Mouse (Mus musculus): Measurements from ENCODE around the gene Cpne2.

Cpne2 gene

DNA sequence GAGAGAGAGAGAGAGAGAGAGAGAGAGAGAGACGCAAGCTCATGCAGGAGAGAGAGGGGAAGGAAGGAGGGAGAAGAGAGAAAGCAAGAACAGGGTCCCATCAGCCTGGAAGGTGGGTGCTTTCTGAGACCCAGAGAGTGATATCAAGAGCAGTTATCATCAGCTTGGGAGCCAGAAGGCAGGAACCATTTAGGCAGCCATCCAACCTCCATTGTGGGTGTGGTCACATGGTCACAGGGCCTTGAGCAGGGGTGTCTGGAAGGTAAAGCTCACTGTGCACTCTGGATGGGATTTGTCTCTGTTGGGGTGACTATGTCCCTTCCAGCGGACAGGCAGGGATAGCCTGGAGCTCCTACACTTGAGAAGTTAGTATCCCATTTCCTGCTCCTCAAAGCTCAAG is 7.2 kb downstream of the Cpne2 start:
- no peak for DNase-seq

- DNase-seq: no peak
These were observed 8.4 kb downstream of the Cpne2 start for GRCm38 (mm10) chr8:94540889-94541795.

- no peak for DNase-seq
These were observed 11.2 kb downstream of the Cpne2 start for GRCm38 (mm10) chr8:94543981-94544380.

GRCm38 (mm10) chr8:94549041-94549440 is 16.3 kb downstream of the Cpne2 start:
- no peak for DNase-seq

GRCm38 (mm10) chr8:94549482-94549881 is 16.7 kb downstream of the Cpne2 start:
- DNase-seq: no peak

- DNase-seq: no peak
These were observed 17.2 kb downstream of the Cpne2 start for GRCm38 (mm10) chr8:94549998-94550397.

DNA sequence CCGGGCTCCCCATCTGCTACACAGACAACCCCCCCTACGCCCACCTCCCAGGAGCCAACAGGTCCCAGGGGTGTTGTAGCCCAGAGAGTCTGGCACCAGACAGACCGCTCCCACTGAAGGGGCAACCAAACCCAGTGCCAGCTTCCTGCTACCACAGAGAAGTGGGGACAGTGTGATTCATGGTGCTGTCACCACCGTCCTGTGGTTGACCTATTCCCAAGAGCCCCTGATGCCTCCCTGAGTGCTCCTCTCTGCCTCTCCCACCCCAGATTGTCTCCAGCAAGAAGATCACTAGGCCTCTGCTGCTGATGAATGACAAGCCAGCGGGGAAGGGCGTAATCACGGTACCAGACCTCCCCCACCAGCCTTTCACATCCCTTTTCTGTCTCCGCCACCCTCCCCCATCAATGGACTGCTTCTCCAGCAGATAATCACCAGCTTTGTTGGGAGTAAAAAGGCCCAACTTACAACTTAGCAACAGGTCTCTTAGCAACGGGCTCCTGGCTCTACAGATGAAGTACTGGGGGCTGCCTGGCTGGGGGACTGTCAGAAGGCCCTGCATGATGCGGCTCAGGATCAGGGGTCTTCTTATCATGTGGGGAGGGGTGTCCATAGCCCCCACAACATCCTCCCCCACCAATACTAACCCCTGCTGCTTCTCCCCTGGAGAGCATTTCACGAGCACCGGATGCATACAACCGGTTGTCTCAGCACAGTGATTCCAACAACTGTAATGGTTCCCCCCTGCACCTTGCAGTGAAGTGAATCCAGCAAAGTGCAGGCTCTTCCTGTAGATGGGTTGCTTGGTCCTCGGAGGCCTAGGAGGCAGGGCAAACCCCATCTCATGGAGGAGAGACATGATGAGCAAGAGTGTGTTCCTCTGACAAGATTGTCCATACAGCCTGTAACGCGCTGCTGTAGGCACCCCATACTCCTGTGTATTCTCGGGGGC is 19.0 kb downstream of the Cpne2 start:
- DNase-seq: peak; percentile 84

GRCm38 (mm10) chr8:94552696-94553095 is 19.9 kb downstream of the Cpne2 start:
- no peak for DNase-seq

DNA sequence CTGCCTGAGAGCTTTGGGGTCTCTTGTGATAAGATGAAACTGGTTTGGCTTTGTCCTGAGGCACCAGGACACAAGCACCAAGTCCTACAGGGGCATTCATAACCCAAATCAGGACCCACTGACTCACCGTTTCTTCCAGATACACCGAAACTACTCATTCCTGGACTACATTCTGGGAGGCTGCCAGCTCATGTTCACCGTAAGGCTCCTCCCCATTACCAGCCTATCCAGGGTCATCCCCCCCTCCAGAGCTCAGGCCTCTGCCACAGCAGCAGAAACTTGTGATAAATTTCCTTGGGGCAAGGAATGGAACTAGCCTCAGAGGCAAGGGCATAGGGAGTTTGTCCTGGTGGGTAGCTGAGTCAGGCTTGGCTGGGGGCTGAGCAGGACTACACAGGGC is 24.5 kb downstream of the Cpne2 start:
- no peak for DNase-seq

DNA sequence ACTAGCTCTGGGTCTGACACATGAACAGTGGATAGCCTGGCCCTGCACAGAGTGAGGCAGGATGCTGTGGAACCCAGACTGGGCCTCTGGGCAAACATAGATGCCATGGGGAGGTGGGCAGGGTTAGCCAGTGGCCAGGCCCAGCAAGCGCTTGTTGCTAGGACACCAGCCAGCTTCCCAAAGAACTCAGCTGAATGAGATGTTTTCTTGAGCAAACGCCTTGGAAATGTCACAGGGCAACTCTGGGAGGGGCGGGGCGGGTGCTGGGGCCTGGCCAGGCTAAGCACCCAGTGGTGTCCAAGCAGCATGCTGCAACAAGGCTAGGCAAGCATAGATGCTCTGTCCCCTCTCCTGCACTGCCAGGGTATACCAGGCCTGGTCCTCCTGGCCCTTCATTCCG is 28.5 kb downstream of the Cpne2 start:
- DNase-seq: peak; percentile 18

DNA sequence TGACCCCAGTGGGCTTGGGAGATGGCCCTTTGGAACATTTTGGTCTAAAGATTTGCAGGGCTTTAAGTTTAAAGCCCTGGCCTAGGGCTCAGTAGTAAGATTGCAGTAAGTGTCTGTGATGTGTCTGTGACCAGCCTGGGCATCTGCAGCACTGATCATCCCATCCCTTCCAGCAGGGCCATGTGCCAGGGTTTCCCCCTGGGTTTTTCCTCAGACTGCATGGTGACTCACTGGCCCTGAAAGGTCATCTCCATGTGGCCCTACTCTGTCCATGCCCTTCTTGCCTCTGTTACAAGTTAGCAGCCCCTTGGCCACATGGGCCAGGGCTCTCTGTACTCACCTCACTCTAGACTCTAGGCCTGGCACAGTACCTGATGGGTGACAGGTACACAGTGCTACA is 31.6 kb downstream of the Cpne2 start:
- no peak for DNase-seq

DNA sequence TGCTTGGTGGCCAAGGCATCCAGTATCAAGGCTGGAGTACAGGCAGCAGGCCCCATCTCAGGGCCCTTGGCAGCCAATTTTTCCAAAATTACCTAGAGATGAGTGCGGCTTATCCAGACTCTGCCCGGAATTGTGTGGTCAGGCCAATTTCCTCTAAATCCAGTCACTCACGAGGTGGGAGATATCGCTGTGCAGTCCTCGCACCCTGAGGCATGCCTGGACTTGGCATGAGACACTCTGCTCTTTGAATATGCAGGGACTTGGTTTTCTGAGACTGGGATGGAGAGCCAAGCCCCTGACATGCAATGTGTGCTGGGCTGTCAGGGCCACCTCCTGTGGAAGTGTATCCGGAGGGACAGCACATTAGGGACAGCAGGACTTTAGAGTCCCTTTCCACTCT is 33.2 kb downstream of the Cpne2 start:
- DNase-seq: no peak

- no peak for DNase-seq
These were observed 33.8 kb downstream of the Cpne2 start for GRCm38 (mm10) chr8:94566446-94567158.

DNA sequence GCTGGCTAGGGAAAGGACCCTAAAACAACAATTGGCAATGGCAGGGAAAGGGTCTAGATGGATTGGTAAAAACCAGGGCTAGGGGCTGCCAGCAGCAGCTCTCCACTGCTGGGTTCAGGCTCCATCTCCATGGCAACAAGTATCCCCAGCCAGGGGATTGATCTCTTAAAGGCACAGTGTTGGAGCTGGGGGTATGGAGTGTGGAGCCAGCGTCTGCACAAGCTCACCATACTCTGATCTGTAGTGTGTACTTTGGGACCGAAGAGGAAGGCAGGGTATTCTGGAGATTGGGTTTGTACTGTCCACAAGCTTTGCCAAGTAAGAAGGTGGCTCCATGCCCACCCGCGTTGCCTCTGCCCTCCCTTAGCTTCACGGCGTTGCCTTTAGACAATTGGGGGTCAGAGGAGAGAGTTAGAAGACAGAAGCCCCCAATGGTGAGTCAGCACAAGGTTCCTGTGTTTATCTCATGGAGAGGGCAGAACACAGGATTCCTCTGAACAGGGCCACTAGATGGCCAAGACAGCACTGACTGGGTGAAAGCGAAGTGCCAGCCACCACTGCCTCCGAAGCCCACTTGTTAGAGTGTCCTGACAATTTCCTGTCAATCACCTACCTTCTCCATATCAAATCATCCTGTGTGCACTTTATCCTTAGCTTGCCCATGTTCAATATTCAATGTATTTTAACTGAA is 34.5 kb downstream of the Cpne2 start:
- DNase-seq: peak; percentile 65

GRCm38 (mm10) chr8:94568098-94568497 is 35.3 kb downstream of the Cpne2 start:
- no peak for DNase-seq

DNA sequence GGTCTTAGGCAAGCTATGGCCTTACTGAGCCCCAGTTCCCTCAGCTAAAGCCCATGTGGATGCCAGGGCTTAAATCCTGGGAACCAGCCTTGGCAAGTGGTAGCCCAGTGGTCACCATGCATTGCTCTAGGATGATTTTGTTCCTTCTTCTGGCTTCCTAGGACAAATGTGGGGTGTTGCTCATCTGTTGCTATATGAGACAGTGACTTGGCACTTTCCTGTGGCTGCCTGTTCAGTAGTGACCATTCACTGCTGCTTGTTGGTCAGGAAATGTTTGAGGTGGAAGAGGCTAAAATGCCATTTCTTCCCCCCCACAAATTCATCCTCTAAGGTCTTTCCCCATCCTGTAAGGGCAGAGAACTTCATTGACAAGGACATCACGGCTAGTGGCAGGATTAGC is 36.6 kb downstream of the Cpne2 start:
- DNase-seq: no peak

GRCm38 (mm10) chr8:94571896-94572295 is 39.1 kb downstream of the Cpne2 start:
- no peak for DNase-seq

GRCm38 (mm10) chr8:94574159-94574907 is 41.5 kb downstream of the Cpne2 start:
- DNase-seq: no peak

GRCm38 (mm10) chr8:94575148-94575547 is 42.4 kb downstream of the Cpne2 start:
- DNase-seq: no peak

- no peak for DNase-seq
These were observed 49.2 kb downstream of the Cpne2 start for GRCm38 (mm10) chr8:94581820-94582483.

DNA sequence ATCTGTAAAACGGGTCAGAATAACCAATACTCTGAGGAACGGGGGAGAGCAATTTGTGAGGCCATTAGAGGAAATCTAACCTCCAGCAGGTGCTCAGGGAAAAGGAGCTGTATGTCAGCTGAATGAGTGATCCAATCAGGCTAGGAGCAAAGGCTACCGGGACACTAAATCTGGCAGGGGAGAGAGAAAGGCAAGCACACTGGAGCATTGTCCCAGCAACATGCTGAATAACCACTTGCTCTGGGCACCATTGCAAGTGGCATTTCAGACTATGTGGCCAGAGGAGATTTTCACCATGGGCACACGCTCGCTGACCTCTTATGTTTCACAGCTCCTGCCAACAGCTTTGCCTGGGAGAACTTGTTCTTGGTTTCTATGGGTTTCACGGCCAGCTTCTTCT is 49.8 kb downstream of the Cpne2 start:
- DNase-seq: no peak

All from retina, postnatal 1 day (tissue).